Mouse (Mus musculus) forebrain, embryonic 16.5 days (tissue): ENCODE results near the gene 9130019O22Rik. TPM values are rescaled to one million over a fixed set of nuclear protein-coding genes. Genes with fewer than 3 reads are reported as not detected.
"Not testable (repeated sequence)": the region's sequence is repeated elsewhere in the genome, so short reads cannot be mapped to it uniquely, and the experiment has no call there.

Experiments
- ATAC-seq: fragments of 200-750 bp; cut with Nextera tagmentation; 2 replicates; pipeline ENCODE4 v1.8.0; 2017; ENCODE audit warnings: mild to moderate bottlenecking, moderate library complexity
- H3K27ac ChIP-seq: fragments of 300-500 bp; sonication (generic); 2 replicates; pipeline ENCODE4 v1.5.1; 2014; ENCODE audit warnings: low read length, control low read depth
- H3K27me3 ChIP-seq: fragments of 300-500 bp; sonication (generic); replicated peaks from 2 replicates; pipeline ENCODE4 v1.6.1; 2014; ENCODE audit warnings: low read length; ENCODE audit not compliant: control insufficient read depth, insufficient read depth
- H3K36me3 ChIP-seq: fragments of 300-500 bp; sonication (generic); 2 replicates; pipeline ENCODE4 v1.6.1; 2014; ENCODE audit not compliant: control insufficient read depth, insufficient read depth
- H3K4me1 ChIP-seq: fragments of 300-500 bp; sonication (generic); replicated peaks from 2 replicates; pipeline ENCODE4 v1.6.1; 2014; ENCODE audit warnings: low read length; ENCODE audit not compliant: control insufficient read depth, insufficient read depth
- H3K4me2 ChIP-seq: fragments of 300-500 bp; sonication (generic); 2 replicates; pipeline ENCODE4 v1.6.1; 2014; ENCODE audit warnings: mild to moderate bottlenecking, low read length, control low read depth
- H3K4me3 ChIP-seq: fragments of 300-500 bp; sonication (generic); replicated peaks from 2 replicates; pipeline ENCODE4 v1.5.1; 2014; ENCODE audit warnings: mild to moderate bottlenecking, low read length, control low read depth
- H3K9ac ChIP-seq: fragments of 300-500 bp; sonication (generic); replicated peaks from 2 replicates; pipeline ENCODE4 v1.6.1; 2014; ENCODE audit warnings: low read depth, low read length, control low read depth
- H3K9me3 ChIP-seq: fragments of 300-500 bp; sonication (generic); 2 replicates; pipeline ENCODE4 v1.6.1; 2016; ENCODE audit warnings: low read length; ENCODE audit not compliant: control insufficient read depth
- WGBS: fragments of 180-500 bp; shearing (Covaris S2); extraction: QIAGEN DNeasy Blood & Tissue Kit; methylation state at CpG from one replicate; pipeline ENCODE4 v1.1.7; 2014; 5-methylcytosine and 5-hydroxymethylcytosine counted together
- polyA plus RNA-seq: library from polyadenylated mRNA; unstranded; fragments of >200 nt; fragmentation: Nextera tagmentation; extraction: Ambion mirVana; gene quantifications from 2 replicates; pipeline ENCODE4 v1.2.1, GENCODE M21; 2015

9130019O22Rik gene
- polyA plus RNA-seq, 1 experiment from 2014 or later, result 5.1 TPM

DNA sequence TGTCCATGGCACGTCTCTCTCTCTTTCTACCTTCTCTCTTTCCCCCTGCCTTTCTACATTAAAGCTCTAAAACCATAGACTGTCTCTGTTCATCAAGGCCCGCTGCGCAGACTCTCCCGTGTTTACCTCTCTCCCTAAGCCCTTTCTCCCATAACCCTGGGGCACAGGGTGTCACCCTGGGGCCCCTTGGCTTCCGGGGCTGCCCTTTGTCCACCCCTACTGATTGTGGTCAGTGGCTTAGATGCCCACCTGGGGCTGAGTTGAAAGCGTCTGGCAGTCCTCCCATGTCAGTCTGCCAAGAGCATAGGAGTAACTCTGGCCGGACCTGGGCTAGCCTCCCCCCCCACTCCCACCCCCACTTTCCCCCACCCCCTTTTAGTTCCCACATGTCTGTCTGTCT lies 3.3 kb upstream of the 9130019O22Rik start:
- H3K36me3 ChIP-seq, result no peaks in the 10 kb centered on the region
- H3K9me3 ChIP-seq, result no peaks in the 10 kb centered on the region
- no peak overlapping the region for H3K4me3 ChIP-seq
- ATAC-seq, result no peak
- H3K4me2 ChIP-seq, result no peak overlapping the region
- no peak overlapping the region for H3K27ac ChIP-seq
- peaks cover 20% of the 10 kb centered on the region for H3K4me1 ChIP-seq
- no peaks in the 10 kb centered on the region for H3K27me3 ChIP-seq
- H3K9ac ChIP-seq, result no peak overlapping the region
- WGBS, result 75% methylated on average over 7 of the region's 7 CpGs

DNA sequence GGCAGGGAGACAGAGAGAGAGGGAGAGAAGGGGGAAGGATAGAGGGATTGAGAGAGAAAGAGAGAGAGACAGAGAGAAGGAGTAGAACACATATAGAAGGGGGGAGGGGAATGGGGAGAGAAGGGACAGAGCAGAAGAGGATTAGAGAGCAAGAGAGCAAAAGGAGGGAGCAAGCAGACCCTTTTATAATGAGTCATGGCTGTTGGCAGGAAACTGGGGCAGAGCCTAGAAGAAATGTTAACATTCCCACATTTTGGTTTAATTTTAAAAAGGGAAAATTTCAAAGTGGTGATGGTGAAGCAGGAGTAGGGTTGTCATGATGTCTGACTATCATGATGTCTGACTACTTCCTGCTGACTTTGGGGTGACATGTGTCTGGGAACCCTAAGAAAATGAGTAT lies 1.2 kb upstream of the 9130019O22Rik start:
- not testable (repeated sequence) for H3K9me3 ChIP-seq, H3K4me3 ChIP-seq, H3K4me2 ChIP-seq, ATAC-seq, H3K9ac ChIP-seq, H3K36me3 ChIP-seq, H3K27me3 ChIP-seq, H3K27ac ChIP-seq
- H3K4me1 ChIP-seq, result peaks cover 14% of the 10 kb centered on the region

DNA sequence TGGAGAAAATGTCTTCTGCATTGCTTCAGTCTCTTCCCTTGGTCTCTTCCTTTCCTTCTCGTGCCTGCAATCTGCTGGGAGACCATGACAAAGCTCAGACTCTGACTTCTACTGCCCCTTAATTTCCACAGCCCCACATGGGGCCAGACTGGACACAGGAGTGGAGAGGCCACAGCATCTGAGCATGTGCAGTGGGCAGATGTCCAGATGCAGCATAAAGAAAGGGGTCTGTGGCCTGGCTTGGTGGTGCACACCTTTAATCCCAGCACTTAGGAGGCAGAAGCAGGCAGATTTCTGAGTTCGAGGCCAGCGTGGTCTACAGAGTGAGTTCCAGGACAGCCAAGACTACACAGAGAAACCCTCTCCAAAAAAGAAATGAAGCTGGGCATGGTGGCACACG lies 1.4 kb downstream of the 9130019O22Rik start:
- not testable (repeated sequence) for H3K9ac ChIP-seq, H3K36me3 ChIP-seq, H3K4me2 ChIP-seq, H3K27me3 ChIP-seq, ATAC-seq, H3K27ac ChIP-seq, H3K4me1 ChIP-seq, H3K9me3 ChIP-seq, H3K4me3 ChIP-seq
- 96% methylated on average over 4 of the region's 4 CpGs for WGBS

DNA sequence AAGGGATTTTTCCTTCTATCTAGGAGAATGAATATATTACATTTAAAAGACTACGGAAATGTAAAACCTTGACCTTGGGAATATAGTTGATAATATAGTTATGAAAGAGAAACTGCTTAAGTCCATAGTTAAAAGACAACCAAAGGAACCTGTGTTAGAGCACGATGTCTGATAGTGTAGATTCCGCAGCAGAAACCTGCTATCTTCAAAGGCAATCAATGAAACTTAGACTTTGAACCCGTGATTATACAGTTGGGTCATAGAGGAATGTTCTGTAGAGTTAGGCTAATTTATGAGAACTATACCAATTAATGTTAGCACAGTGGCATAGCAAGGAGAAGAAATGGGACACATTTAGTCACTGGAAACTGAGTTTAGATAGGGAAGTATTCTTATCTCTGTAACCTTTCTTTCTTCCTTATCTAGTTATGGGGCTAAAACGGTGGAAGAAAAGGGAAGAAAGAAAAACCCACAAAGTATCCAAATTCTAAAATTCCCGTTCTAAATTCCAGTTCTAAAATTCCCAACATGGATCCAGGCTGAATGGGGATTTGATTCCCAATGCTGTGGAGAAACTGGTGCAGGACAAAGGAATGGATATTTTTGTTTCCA lies 8.6 kb downstream of the 9130019O22Rik start:
- WGBS, result 82% methylated on average over 6 of the region's 6 CpGs
- no peak for ATAC-seq
- Histone ChIP-seq H3K27ac (no peak overlapping the region), H3K36me3 (no peaks in the 10 kb centered on the region), H3K4me1 (peaks cover 3% of the 10 kb centered on the region), H3K4me2 (no peak overlapping the region), H3K27me3 (no peaks in the 10 kb centered on the region), H3K9ac (no peak overlapping the region), H3K9me3 (0 out of 2 replicates have a peak, but pooled peaks cover 2% of the 10 kb centered on the region), H3K4me3 (no peak overlapping the region)

DNA sequence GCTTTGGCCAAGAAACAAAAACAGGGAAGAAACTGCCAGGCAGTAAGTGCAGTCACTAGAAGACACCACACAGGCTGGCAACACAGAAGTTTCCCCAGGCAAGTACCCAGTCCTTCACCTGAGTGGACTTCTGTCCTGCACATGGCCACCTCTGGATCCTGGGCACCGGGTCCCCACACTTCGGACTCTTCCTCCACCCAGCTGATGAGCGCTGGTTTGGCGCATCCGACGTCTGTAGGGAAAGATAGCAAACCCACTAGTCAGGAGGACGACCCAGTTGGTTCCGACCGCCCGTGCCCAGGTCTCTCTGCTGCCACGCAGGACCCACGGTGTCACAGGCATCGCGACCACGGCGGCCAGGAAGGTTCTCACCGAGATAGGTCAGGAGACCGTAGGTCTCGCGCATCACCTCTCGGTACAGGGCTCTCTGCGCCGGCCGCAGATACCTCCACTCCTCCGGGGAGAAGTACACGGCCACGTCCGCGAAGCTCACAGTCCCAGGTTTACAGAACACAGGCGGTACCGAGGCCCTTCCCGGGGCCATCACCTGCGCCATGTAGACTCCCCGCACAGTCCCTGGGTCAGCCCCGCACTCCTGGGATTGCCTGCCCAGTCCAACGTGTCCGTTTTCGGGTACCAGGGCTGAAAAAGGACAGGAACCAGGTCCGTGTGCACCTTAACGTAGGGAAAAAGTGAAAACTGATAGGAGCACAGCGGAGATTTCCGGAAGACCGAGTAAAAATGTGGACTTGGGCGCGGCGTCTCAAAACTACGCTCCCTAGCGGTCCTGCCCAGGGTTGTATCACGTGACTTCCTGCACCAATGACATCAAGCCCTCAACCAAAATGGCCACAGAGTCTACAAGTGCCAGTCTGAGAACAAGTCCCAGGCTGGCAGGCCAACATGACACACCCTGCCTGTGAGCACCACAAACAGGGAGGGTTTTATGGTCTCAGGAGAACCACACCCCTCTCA lies 11.4 kb downstream of the 9130019O22Rik start, which contains the start of gene Zfp747:
Gene Zfp747 (minus strand): TSS at position 780 of the 975 bp plus-strand sequence.
- not testable (repeated sequence) for H3K4me1 ChIP-seq

DNA sequence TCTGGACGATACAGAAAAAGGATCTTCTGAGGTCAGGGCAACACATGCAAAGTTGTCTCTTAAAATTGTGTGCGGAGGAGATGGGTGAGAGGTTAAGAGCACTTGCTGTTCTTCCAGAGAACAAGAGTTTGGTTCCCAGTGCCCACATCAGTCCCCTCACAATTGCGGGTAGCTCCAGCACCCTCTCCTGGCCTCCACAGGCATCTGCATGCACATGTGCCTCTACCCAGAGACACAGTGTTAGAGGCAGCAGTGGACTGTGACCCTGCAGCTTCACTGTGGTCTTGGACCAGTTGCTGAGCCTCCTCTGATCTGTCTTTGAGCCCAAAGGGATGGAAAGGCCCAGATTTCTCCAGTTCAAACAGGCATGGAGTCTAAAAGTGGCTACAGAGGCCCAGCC lies 15.1 kb downstream of the 9130019O22Rik start:
- H3K27me3 ChIP-seq, ATAC-seq, H3K27ac ChIP-seq, H3K4me1 ChIP-seq, H3K9me3 ChIP-seq, H3K4me2 ChIP-seq, H3K36me3 ChIP-seq, H3K4me3 ChIP-seq, H3K9ac ChIP-seq: not testable (repeated sequence)
- 78% methylated on average over 3 of the region's 3 CpGs for WGBS

More for the DNA sequence above, 11.4 kb downstream of the 9130019O22Rik start, which contains the start of gene Zfp747:
- Histone ChIP-seq H3K4me2 (peak within 1 kb of the TSS; percentile 71), H3K4me3 (peak within 1 kb of the TSS; percentile 87), H3K9ac (peak within 1 kb of the TSS; percentile 80), H3K27ac (peak within 1 kb of the TSS; percentile 70)
- H3K9me3 ChIP-seq, H3K36me3 ChIP-seq, H3K27me3 ChIP-seq: not testable (repeated sequence)
- ATAC-seq, result peak; percentile 94
- WGBS, result 3% methylated on average over 45 of the region's 49 CpGs

DNA sequence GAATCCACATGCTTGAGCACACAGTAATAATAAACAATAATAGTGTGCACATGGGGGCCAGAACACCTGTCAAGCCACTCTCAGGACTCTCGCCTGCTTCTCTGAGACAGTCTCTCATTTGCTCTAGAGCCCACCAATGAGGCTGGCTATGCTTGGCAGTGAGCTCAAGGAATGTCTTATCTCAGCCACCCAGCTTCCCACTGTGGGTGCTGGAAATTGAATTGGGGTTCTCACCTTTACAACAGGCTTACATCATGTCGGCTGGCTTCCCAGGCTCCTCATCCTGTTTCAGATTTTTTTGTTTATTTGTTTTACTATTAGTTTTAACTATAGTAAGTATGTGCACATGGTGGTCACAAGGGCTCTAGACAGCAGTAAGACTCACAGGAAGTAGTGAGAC lies 15.8 kb downstream of the 9130019O22Rik start:
- no peaks in the 10 kb centered on the region for H3K36me3 ChIP-seq
- no peak overlapping the region for H3K4me2 ChIP-seq
- peaks cover 3% of the 10 kb centered on the region for H3K4me1 ChIP-seq
- H3K4me3 ChIP-seq, result no peak overlapping the region
- 92% methylated on average over 2 of the region's 2 CpGs for WGBS
- H3K9ac ChIP-seq, result no peak overlapping the region
- H3K9me3 ChIP-seq, result no peaks in the 10 kb centered on the region
- no peak overlapping the region for H3K27ac ChIP-seq
- no peaks in the 10 kb centered on the region for H3K27me3 ChIP-seq
- no peak for ATAC-seq

DNA sequence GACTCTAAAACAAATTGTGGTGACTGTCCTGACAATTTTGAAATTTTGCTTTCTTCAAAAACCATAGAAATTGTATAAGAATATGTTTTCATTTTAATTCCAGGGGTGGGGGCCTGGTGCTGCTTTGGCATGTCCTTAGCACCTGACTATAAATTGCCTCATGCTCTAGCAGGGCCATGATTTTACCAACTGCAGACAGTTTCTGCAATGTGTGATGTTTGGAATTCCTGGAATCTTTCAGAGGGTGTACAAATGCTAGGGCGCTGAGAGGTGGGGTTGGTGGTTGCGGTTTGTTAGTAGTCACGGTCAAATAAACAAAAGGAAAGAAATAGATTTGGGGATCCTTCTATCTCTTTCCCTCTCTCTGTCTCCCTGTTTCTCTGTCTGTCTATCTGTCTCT lies 20.7 kb downstream of the 9130019O22Rik start:
- Histone ChIP-seq H3K4me2 (no peak overlapping the region), H3K9me3 (no peaks in the 10 kb centered on the region), H3K4me1 (peaks cover 16% of the 10 kb centered on the region), H3K27ac (no peak overlapping the region), H3K4me3 (no peak overlapping the region), H3K36me3 (no peaks in the 10 kb centered on the region), H3K9ac (no peak overlapping the region), H3K27me3 (no peaks in the 10 kb centered on the region; the same call in 1 of the 2 replicates)
- no peak for ATAC-seq
- WGBS, result 94% methylated on average over 3 of the region's 3 CpGs

DNA sequence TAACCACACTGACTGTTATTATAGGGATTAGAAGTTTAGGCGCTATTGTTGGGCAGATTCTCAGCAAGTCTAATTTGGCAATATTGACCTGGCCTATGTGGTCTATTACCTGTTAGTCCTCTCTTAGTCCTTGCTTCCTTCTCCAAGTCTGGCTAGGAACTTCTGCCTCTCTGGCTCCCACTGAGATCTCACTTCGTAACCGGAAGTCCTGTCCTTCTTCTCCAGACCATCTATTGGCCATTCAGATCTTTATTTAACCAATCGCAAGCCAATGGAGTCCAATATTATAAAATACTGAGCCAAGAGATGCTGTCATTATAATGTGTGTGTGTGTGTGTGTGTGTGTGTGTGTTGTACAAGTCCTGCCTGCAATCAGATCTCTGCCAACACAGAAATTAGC lies 22.8 kb downstream of the 9130019O22Rik start:
- 43% methylated on average over 4 of the region's 4 CpGs for WGBS
- Histone ChIP-seq H3K36me3 (no peaks in the 10 kb centered on the region), H3K27me3 (no peaks in the 10 kb centered on the region; the same call in 1 of the 2 replicates), H3K9me3 (no peaks in the 10 kb centered on the region), H3K4me2 (peak overlapping the region; percentile 73), H3K4me3 (peak overlapping the region; percentile 42), H3K27ac (no peak overlapping the region), H3K4me1 (peaks cover 16% of the 10 kb centered on the region), H3K9ac (peak overlapping the region; percentile 64; the same call in 1 of the 2 replicates)
- no peak for ATAC-seq
